In genomic region chr11:37046671-37047070, GRCm38 (mm10) we compare ENCODE assay signal across 8 mouse cellular contexts.
DNase-seq lines count a peak whose midpoint lies in the region; ATAC-seq lines count a peak whose summit lies in the region.

No protein-coding gene starts in this region.

- ATAC-seq in heart, embryonic 11.5 days (replicated peaks; ENCODE audit: insufficient number of reproducible peaks, low FRiP score, low TSS enrichment), result no peak
- no peak for ATAC-seq in erythroid progenitor cell, adult 5-6 weeks (replicated peaks; ENCODE audit: low FRiP score, poor library complexity, severe bottlenecking)

- no peaks in the 10 kb centered on the region for H3K36me3 ChIP-seq in heart, embryonic 11.5 days (ENCODE audit: control insufficient read depth, insufficient read depth, low read length)

- H3K4me1 ChIP-seq in heart, embryonic 11.5 days (ENCODE audit: control insufficient read depth, insufficient read depth, low read length), result no peaks in the 10 kb centered on the region

- DNase-seq in heart, postnatal 4 days, result peak; percentile 55
- peak; percentile 43 for DNase-seq in thymus, postnatal 4 days
- no peak for DNase-seq in thymus, postnatal 36 days
- DNase-seq in cerebellum, postnatal 14 days, result peak; percentile 26 to 58
- DNase-seq in lung, postnatal 14 days, result peak; percentile 25
- no peak for DNase-seq in gastrocnemius, adult 18-20 months (ENCODE audit: low spot score)

- no peak overlapping the region for H3K27ac ChIP-seq in heart, embryonic 11.5 days (ENCODE audit: low read depth, low read length)

- H3K27me3 ChIP-seq in heart, embryonic 11.5 days (ENCODE audit: control insufficient read depth, insufficient read depth, low read length), result no peaks in the 10 kb centered on the region

- no peak overlapping the region for H3K4me2 ChIP-seq in heart, embryonic 11.5 days

- H3K4me3 ChIP-seq in heart, embryonic 11.5 days (ENCODE audit: low read depth, low read length), result no peak overlapping the region

- H3K9me3 ChIP-seq in heart, embryonic 11.5 days (replicated peaks; ENCODE audit: control insufficient read depth, low read length), result no peaks in the 10 kb centered on the region

- H3K9ac ChIP-seq in heart, embryonic 11.5 days (ENCODE audit: low read depth, low read length), result no peak overlapping the region

- 59% methylated on average over 5 of the region's 5 CpGs for WGBS in heart, embryonic 11.5 days (ENCODE audit: insufficient replicate concordance)

Comparison
In these comparisons a context has a peak if more than half of its experiments do, and no peak if none do; other contexts are left out.
1. DNase-seq: peak in heart, postnatal 4 days (single experiment), thymus, postnatal 4 days (single experiment), cerebellum, postnatal 14 days (2 of 2) and lung, postnatal 14 days (single experiment); none in thymus, postnatal 36 days (0 of 2) and gastrocnemius, adult 18-20 months (single experiment).